Mouse (Mus musculus) urinary bladder, postnatal 10 days (tissue): ENCODE data around the gene Nprl2.
A peak's percentile ranks its signal among the peaks of the same experiment; 100 is the strongest.

Source experiments
- DNase-seq: peaks from one replicate; pipeline ENCODE4 v3.0.0; 2022; ENCODE audit warnings: low spot score

Nprl2 gene

DNA sequence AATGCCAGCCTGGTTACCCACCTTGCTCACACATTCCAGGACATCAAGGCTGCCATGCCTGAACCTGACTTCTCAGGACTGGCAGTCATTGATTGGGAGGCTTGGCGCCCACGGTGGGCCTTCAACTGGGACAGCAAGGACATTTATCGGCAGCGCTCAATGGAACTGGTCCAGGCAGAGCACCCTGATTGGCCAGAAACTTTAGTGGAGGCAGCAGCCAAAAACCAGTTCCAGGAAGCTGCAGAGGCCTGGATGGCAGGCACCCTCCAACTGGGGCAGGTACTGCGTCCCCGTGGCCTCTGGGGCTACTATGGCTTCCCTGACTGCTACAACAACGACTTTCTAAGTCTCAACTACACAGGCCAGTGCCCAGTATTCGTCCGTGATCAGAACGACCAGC is 35.8 kb downstream of the Nprl2 start:
- no peak for DNase-seq

DNA sequence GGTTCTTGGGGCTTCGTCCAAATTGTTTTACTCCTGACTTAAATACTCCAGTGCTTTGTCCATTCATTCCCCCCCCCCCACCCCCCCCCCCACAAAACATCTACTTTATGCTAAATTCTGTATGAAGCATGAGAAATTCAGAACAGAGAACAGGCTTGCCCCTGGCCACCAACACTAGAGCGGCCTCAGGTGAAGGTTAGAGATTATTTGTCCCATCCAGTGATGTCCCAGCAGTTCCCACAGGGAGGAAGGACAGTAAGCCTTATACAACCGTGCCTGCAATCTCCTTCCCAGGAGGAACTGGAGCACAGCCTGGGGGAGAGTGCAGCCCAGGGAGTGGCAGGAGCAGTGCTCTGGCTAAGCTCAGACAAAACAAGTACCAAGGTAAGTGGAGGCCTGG is 36.6 kb downstream of the Nprl2 start, which contains the start of gene Naa80:
Gene Naa80 (plus strand): TSS at position 301 of the 400 bp plus-strand sequence.
- DNase-seq: no peak

DNA sequence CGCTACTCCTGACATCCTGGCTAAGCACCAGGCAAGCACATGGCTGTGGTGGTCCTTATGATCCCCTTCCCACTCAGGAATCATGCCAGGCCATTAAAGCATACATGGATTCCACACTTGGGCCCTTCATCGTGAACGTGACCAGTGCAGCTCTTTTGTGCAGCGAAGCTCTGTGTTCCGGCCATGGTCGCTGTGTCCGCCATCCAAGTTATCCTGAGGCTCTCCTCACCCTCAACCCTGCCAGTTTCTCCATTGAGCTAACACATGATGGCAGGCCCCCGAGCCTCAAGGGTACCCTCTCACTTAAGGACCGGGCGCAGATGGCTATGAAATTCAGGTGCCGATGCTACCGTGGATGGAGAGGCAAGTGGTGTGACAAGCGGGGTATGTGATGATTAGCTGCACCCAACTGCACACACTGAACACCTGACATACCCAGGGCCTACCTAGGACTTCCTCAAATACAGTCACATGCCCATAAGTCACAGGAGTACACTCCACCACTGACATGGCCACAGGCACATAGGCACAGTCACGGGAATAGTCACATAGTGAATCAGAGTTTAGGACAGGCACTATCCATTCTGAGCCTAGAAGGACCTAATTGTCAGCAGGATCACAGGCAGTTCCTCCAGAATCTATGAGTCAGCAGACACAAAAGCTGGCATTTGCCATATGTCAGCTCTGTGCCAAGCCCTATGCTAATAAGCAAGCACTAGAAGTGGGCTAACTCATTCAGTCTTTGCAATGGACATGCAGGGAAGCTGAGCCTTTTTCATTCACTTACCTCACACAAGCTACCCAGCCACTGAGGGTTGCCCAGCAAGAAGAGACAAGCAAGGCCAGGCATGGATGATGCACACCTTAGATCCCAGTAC is 37.2 kb downstream of the Nprl2 start:
- no peak for DNase-seq

DNA sequence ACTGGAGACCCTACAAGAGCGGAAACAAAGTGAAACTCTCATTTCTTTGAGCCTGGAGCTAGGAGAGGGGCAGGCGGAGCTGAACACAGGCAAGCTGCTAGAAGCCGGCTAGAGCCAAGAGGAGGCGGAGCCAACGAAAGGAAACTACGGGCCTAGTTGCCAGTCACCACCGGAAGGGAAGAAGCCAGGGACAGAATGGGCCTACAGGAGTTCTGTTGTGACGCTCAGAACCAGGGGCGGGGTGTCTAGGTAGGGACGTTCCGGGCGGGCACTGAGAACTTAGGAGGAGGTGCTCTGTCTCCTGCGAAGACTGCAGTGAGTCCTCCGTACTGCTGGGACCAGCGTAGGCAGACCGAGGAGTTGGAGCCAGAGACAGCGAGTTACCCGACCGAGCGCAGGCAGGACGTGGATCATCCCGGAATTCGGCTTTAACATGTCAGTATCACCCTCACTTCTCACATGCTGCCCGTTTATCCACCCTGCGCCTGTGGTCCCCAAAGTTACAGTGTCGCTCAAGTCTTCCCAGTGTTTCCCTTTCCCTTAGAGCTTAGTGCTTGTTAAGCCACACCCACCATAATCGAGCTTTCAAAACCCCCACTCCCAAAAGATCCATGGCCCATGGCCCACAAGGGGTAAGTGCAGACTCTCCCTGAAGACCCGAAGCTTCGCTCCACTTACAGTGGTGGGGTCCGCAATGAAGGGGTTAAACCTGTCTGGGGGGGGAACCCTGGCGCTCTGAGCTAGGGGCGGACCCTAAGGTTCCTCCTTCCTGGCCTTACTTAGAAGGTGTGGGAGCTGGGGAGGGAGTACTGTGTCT is 38.7 kb downstream of the Nprl2 start, which contains the start of gene Hyal3:
Gene Hyal3 (plus strand): TSS at position 318 of the 817 bp plus-strand sequence.
- DNase-seq: peak; percentile 63

DNA sequence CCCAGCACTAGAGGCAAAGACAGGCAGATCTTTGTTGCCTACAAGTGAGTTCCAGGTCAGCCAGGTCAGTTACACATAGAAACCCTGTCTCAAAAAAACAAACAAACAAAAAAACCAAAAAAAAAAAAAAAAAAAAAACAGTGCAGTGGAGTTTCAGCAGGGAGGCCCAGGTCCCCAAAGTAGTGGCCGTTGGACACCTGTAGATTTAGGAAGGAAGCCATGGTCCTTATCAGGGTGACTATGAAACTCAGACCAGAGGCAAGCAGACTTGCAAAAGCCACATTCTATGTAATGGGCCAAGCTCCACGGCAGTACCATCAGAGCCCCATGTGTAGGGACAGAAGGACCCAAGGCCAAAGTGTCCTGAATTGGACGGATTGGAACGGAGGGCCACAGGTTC is 39.6 kb downstream of the Nprl2 start:
- no peak for DNase-seq

DNA sequence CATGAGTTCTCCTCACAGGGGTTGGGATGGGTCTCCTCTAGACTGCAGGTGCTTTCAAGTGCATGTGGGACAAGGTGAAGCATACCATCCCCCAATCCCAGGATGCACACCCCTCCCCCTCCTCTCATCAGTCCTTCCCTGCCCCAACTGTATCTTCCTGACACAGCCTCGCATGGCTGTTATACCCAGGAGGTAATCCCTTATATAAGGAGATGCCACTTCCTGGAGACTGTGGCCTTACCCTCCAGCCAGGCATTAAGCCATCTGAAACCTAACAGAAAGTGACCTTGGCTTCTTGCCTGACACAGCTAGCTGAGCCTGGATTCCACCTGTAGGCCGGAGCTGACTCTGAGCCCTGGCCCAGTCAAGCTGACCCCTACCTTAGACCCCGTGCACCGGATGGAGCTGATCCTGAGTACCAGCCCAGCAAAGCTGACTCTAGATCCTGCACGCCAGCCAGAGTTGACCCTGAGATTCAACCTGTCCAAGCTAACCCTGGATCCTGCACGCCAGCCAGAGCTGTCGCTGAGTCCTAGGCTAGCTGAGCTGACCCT is 40.6 kb downstream of the Nprl2 start:
- DNase-seq: no peak

DNA sequence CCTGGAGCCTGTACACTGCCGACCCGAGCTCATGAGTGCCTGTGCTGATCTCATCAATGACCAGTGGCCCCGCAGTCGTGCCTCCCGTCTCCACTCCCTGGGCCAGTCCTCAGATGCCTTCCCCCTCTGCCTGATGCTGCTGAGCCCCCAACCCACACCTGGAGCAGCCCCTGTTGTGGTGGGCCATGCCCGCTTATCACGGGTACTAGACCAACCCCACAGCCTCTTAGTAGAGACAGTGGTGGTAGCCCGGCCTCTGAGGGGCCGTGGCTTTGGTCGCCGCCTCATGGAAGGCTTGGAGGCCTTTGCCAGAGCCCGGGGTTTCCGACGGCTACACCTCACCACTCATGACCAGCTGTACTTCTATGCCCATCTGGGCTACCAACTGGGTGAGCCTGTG is 41.1 kb downstream of the Nprl2 start:
- no peak for DNase-seq

DNA sequence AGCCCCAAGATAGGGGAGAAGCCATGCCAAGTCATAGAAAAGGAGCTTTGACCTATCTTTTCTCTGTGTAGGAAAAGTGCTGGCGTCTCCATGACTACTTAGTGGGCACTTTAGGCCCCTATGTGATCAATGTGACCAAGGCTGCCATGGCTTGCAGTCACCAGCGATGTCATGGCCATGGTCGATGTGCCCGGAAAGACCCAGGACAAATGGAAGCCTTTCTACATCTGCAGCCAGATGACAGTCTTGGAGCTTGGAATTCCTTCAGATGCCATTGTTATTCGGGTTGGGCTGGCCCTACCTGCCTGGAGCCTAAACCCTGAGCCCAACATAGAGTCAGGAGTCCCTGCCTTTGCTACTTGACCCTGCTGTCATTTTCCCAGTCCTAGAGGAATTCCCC is 44.5 kb downstream of the Nprl2 start:
- DNase-seq: no peak

DNA sequence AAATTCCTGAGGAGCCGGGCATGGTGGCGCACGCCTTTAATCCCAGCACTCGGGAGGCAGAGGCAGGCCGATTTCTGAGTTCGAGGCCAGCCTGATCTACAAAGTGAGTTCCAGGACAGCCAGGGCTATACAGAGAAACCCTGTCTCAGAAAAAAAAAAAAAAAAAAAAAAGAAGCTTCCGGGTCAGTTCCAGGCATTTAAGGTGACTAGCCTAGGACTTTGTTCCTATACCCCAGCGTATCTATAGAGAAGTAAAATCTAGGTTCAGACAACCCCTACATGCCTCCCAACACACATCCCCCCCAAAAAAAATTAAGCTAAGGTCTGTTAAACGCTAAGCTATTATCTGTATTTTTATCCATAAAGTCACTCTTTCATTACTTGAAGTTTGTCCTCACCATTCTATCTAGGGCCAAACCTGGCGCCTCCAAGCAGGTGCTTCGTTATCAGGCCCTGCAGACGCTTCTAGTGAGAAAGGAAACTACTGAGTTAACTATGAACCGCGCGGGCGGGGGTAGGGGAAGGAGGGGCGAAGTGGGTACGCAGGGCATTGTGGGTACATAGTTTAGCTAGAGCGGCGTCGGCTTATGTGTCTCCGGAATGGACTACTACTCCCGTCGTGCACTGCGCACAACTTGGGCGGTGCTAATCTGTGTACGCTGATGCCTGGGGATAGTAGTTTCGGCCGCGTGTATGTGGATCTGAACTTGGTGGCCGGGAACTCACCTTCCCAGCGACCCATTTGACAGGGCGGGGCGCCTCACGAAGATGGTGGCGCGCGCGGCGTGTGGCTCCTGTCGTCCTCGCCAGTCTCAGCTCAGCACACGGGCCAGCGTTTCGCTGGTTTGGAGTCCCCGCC is 45.2 kb downstream of the Nprl2 start, which contains the start of gene Ifrd2:
Gene Ifrd2 (plus strand): TSS at position 669 of the 859 bp plus-strand sequence.
- DNase-seq: peak; percentile 85

DNA sequence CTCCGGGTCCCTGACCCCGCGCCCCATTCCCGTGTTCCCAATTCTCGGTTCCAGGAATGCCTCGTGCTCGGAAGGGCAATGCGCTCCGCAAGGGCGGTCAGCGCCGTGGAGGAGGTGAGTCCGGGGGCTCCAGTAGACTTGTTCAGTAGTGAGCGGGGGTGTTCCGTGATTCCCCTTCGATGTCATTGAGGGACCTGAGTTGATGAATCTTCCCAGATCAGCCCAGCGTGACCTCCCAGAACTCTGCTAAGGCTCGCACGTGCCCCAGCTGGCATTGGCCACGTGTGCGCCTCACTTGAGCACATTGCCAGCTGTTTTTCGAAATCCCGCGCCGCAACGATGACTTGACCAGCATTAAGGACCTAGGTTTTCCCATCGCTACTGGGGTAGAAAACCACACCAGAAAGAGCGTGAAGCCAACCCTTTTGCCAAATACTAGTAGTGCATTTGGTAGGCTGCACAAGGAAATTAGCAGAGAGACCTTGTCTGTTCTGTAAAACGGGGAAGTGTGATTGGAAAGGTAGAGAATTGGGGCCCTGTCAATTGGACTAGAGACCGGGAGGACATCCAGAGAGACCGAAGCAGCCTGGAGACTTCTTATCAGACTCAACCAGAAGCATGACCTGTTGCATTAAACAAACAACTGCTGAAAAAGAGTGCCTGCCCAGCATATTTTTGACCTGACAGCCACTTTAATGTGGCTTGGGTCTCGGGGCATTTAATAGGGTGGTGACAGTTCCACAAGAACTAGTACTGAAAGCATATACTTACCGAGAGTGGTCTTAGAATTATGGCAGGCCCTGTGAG is 46.0 kb downstream of the Nprl2 start:
- DNase-seq: no peak

DNA sequence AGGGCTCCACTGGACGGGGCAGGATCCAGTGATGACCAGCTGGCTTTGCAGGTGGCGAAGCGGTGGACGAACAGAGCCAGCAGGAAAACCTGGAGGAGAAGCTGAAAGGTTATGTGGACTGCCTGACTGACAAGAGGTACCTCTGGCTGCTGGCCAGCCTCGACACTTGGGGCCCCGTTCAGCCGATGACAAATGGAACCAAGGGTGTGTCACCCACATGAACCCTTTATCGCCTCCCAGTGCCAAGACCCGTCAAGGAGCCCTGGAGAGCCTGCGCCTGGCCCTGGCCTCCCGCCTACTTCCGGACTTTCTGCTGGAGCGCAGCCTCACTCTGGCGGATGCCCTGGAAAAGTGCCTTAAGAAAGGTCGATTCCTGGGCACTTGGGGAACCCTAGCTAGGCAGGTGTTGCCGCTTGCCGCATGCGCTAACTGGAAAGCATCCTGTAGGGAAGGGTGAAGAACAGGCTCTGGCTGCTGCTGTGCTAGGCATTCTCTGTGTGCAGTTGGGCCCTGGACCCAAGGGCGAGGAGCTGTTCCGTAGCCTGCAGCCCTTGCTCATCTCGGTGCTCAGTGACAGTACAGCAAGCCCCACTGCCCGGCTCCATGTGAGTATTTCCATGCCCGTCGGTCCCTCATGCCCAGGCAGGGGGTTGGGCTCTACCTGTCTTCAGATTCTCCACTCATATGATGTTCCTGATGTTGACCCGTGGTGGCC is 48.2 kb downstream of the Nprl2 start:
- DNase-seq: no peak

DNA sequence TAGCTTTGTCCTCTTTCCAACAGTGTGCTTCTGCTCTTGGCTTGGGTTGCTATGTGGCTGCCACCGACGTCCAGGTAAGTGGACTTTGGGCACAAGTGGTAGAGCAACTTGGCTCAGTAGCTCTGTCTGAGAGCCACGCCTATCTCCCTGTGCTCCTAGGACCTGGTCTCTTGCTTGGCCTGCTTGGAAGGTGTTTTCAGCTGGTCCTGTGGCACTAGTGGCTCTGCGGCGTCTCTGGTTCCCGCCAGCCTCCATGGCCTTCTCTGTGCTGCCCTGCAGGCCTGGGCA is 48.7 kb downstream of the Nprl2 start:
- no peak for DNase-seq

DNA sequence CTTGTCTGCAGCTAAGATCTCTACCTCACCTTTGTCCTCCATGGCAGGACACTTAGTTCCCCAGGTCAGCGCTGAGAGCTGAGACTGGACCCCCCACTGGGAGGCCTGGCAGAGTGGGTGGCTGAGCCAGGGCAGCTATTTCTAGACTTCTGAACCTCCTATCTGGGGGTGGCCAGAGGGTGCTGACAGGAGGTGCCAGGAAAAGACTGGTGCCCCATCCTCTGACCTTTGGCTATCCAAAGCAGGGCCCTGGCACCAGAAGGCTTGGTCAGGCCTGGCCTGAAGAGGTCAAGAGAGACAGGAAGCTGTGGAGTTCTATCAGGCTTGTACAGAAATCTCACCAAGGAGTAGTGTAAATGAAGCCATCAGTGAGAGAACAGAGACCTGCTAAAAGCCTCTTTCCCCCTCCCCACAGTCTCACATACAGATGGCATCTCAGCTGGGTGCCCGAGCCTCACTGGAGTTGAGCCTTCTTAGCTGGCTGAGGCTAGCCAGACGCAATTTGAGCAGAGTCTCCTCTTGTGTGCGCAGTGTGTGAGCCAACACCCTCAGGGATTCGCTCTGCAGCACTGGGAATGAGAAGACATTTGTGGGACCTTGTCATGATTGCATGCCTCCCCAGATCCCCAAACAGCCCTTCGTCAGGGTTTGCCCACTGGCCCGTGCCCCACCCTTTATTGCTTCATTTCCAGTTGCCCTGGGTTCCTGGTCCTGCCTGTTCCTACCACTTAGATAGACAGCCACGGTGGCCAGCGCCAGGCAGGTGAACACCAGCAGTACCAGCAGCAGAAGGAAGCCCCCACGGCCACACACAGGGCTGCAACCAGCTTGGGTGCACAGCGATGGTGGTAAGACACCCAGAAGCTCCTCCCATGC is 51.3 kb downstream of the Nprl2 start:
- DNase-seq: no peak

DNA sequence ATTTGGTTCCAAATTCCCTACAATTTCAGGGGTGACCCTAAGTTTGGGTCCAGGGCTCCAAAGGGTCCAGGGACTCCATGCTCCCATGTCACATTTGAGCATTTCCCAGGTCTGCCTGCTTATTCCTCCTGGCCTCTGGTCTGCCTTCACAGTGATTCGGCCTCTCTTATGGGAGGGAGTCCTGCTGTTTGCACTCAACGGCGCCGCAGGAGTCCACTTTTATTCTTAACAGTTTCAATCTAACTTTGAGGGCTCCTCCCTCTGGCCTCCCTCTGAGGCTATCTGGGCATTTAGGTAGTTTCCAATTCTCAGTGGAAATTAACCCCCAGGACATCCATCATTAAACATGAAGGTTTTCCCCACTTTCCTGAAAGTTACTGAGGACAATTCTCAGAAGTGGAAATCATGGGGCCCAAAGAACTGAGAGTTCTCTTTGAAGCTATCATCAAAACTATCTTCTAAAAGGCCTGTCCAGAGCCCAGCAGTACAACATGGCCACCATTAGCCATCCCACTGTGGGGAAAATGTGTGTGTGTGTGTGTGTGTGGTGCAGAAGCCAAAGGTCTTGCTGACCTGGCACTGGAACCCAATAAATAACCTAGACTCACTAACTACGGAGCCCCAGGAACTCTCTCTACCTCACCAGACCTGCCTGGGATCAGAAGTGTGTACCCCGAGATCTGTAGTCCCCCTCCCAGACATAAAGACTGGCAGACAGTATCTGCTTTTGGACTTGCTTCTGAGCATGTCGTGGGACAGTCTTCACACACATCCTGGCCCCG is 52.4 kb downstream of the Nprl2 start:
- no peak for DNase-seq
